Mouse (Mus musculus) fibroblast of lung, adult 2 months (primary cell): ENCODE measurements at regions not wholly inside any gene's neighbourhood (a gene's known extent, or its start where the extent isn't known, plus 50 kb on each side); places are given as distances from the start of the nearest gene placed in this dataset.

Experiments used
- DNase-seq: peaks from one replicate; pipeline ENCODE4 v3.0.0-alpha.2; 2011; ENCODE audit warnings: low read depth

- DNase-seq = no peak
Measured at GRCm38 (mm10) chr14:58189948-58190347, 119.6 kb downstream of the Fgf9 start.

GRCm38 (mm10) chr14:58182869-58183268 is 112.5 kb downstream of the Fgf9 start:
- no peak for DNase-seq

- no peak for DNase-seq
Measured at GRCm38 (mm10) chr14:58180724-58181123, 110.4 kb downstream of the Fgf9 start.

- no peak for DNase-seq
Measured at GRCm38 (mm10) chr14:58175651-58176363, 105.5 kb downstream of the Fgf9 start.

- DNase-seq = no peak
Measured at GRCm38 (mm10) chr14:58174512-58174911, 104.2 kb downstream of the Fgf9 start.

GRCm38 (mm10) chr14:58168920-58169319 is 98.6 kb downstream of the Fgf9 start:
- no peak for DNase-seq
